Comparison of ENCODE assay signal across 14 mouse cellular contexts in the genomic region with DNA sequence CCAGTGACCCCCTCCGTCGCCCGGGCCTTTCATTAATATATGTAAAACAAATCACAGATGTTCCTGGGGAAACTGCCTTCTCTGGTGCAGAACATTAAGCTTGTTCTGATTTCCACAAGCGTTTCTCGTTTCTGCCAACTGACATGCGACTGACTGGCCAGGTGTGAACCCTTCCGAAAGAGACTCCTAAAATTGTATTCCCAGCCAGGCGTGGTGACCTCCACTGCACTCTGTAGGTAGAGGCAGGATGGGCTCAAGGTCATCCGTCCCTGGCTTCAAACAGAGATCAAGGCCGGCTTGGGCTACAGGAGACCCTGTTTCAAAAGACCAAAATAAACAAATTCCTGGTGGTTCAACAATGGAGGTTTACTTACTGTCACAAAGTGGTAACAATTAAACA. TPM values are rescaled to one million over a fixed set of nuclear protein-coding genes. Genes with fewer than 3 reads are reported as not detected.
DNase-seq lines count a peak whose midpoint lies in the region; ATAC-seq lines count a peak whose summit lies in the region.
"Had no signal": no experiment of that assay in that cellular context is flagged by ENCODE, and none has a peak within 500 bp of the region (broad histone marks: within the 10 kb centered on the region; RNA-seq: fewer than 3 reads in every experiment).

No protein-coding gene starts in this region.

- no peaks in the 10 kb centered on the region for H3K27me3 ChIP-seq in heart, embryonic 15.5 days
- no peaks in the 10 kb centered on the region for H3K27me3 ChIP-seq in embryonic facial prominence, embryonic 15.5 days
- no peaks in the 10 kb centered on the region for H3K27me3 ChIP-seq in neural tube, embryonic 15.5 days (replicated peaks)
- H3K27me3 ChIP-seq: CH12.LX had no signal

- H3K4me2 ChIP-seq in heart, embryonic 15.5 days = no peak overlapping the region
- no peak overlapping the region for H3K4me2 ChIP-seq in embryonic facial prominence, embryonic 15.5 days (replicated peaks)
- no peak overlapping the region for H3K4me2 ChIP-seq in neural tube, embryonic 15.5 days

- H3K9me3 ChIP-seq in heart, embryonic 15.5 days (replicated peaks) = no peaks in the 10 kb centered on the region
- H3K9me3 ChIP-seq in embryonic facial prominence, embryonic 15.5 days (replicated peaks) = no peaks in the 10 kb centered on the region
- H3K9me3 ChIP-seq in neural tube, embryonic 15.5 days (replicated peaks) = no peaks in the 10 kb centered on the region
- H3K9me3 ChIP-seq: liver, embryonic 15.5 days had no signal

- H3K4me1 ChIP-seq in heart, embryonic 15.5 days (replicated peaks) = peaks cover 41% of the 10 kb centered on the region
- H3K4me1 ChIP-seq in embryonic facial prominence, embryonic 15.5 days = peaks cover 49% of the 10 kb centered on the region
- H3K4me1 ChIP-seq in neural tube, embryonic 15.5 days = peaks cover 36% of the 10 kb centered on the region
- H3K4me1 ChIP-seq: liver, embryonic 15.5 days had no signal

- intact Hi-C loops in heart, postnatal 10 days (cut with DNase I) = no loop called here

- H3K9ac ChIP-seq in heart, embryonic 15.5 days = no peak overlapping the region
- no peak overlapping the region for H3K9ac ChIP-seq in embryonic facial prominence, embryonic 15.5 days
- H3K9ac ChIP-seq in neural tube, embryonic 15.5 days (replicated peaks) = no peak overlapping the region
- H3K9ac ChIP-seq: liver, embryonic 15.5 days had no signal

- ATAC-seq in heart, embryonic 15.5 days (replicated peaks; ENCODE audit: insufficient number of reproducible peaks, insufficient read depth, low FRiP score, low read depth) = no peak
- no peak for ATAC-seq in embryonic facial prominence, embryonic 15.5 days (ENCODE audit: insufficient number of reproducible peaks, low FRiP score, low TSS enrichment, low read depth)
- no peak for ATAC-seq in neural tube, embryonic 15.5 days (ENCODE audit: low FRiP score)

- H3K27ac ChIP-seq in heart, embryonic 15.5 days = peak overlapping the region; percentile 97
- H3K27ac ChIP-seq in embryonic facial prominence, embryonic 15.5 days (replicated peaks) = peak overlapping the region; percentile 93
- H3K27ac ChIP-seq in neural tube, embryonic 15.5 days (replicated peaks) = peak overlapping the region; percentile 77; the same call in 1 of the 2 replicates
- H3K27ac ChIP-seq: liver, embryonic 15.5 days had no signal

- no peak for DNase-seq in heart, postnatal 10 days
- peak; percentile 50 for DNase-seq in ZHBTc4 (ENCODE audit: low read depth, low spot score)
- no peak for DNase-seq in c-Kit-positive CD71-positive TER-119-positive erythroid progenitor cells, embryonic 14.5 days (ENCODE audit: low spot score)
- DNase-seq in cerebellum, adult 8-10 months = no peak
- DNase-seq: adrenal gland, postnatal 10 days; kidney, adult 18-20 months; kidney, postnatal 4 days; thymus, postnatal 36 days had no signal

- 68% methylated on average over 10 of the region's 10 CpGs for WGBS in heart, embryonic 15.5 days
- WGBS in embryonic facial prominence, embryonic 15.5 days = 50% methylated on average over 10 of the region's 10 CpGs
- WGBS in neural tube, embryonic 15.5 days = 54% methylated on average over 10 of the region's 10 CpGs

- no peaks in the 10 kb centered on the region for H3K36me3 ChIP-seq in heart, embryonic 15.5 days
- H3K36me3 ChIP-seq in embryonic facial prominence, embryonic 15.5 days = no peaks in the 10 kb centered on the region
- H3K36me3 ChIP-seq in neural tube, embryonic 15.5 days = no peaks in the 10 kb centered on the region
- H3K36me3 ChIP-seq: liver, embryonic 15.5 days had no signal

- H3K4me3 ChIP-seq in heart, embryonic 15.5 days = no peak overlapping the region
- H3K4me3 ChIP-seq in embryonic facial prominence, embryonic 15.5 days (replicated peaks) = no peak overlapping the region
- no peak overlapping the region for H3K4me3 ChIP-seq in neural tube, embryonic 15.5 days (replicated peaks)
- H3K4me3 ChIP-seq: erythroblast, embryonic 14.5 days had no signal

RNA-seq across cellular contexts. Expression of a gene that starts 1.2 kb away (rescaled TPM):
- 5.7 and 6.0 TPM in 2 replicates for polyA plus RNA-seq in heart, embryonic 15.5 days (2015; fragmentation: Nextera tagmentation; extraction: Ambion mirVana)
- total RNA-seq in heart, postnatal 10 days (2021) = 10 to 100 TPM; 71.5 to 74.7 TPM
- polyA plus RNA-seq in embryonic facial prominence, embryonic 15.5 days (2015; fragmentation: Nextera tagmentation; extraction: Ambion mirVana) = 7.4 and 9.8 TPM in 2 replicates
- polyA plus RNA-seq in neural tube, embryonic 15.5 days (2015; fragmentation: Nextera tagmentation; extraction: Ambion mirVana) = 3.0 TPM in 2 replicates
- total RNA-seq: CH12.LX had no signal
- polyA plus RNA-seq: erythroblast, embryonic 14.5 days had no signal
